Mouse (Mus musculus): ENCODE measurements around the gene Acot11. TPM values are rescaled to one million over a fixed set of nuclear protein-coding genes. Genes with fewer than 3 reads are reported as not detected.

The Acot11 gene
- total and polyA plus RNA-seq, 3 experiments: 16.4 to 48.6 (median 27.5) TPM

DNA sequence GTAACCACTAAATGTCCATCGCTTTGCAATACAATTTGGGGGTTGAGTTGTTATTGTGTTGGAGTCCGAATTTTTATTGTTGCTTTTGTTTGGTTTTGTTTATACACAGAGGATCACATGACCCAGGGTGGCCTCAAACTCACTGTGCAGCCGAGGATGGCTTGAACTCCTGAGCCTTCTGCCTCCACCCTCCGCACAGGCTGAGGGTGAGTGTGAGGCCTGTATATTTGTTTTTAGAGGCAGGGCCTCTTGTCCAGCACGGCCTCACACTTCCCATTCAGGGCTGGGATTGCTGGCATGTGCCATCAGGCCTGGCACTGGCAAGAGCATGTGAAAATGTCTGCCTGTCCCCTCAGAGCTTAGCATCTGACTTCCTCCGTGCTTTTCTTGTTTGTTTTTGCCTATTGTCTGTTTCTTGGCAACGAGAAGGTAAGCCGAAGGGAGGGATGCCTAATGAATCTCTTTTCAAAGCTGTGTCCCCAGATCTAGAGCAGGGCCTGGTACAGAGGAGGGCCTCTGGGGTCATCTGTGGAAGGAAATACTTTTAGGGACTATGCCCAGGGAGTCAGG is 99.6 kb downstream of the Acot11 start:
- H3K27me3 ChIP-seq (ENCODE audit: control insufficient read depth, insufficient read depth, low read length): no peaks in the 10 kb centered on the region
- TF ChIP-seq POLR2A (IDR thresholded peaks at IDR 0.05; ENCODE audit: insufficient read depth, low read depth, low read length): no peak
- H3K4me3 ChIP-seq: no peak overlapping the region
- no peak overlapping the region for H3K27ac ChIP-seq
- no peaks in the 10 kb centered on the region for H3K4me1 ChIP-seq (ENCODE audit: control insufficient read depth, insufficient read depth, low read length)
- WGBS: 54% methylated on average over 8 of the region's 8 CpGs
- intact Hi-C loops (cut with DNase I): no loop called here
- no peak overlapping the region for H3K9ac ChIP-seq (ENCODE audit: low read depth, low read length)
- H3K79me2 ChIP-seq (replicated peaks; ENCODE audit: control insufficient read depth, insufficient read depth, low read length): no peaks in the 10 kb centered on the region
- no peak for DNase-seq
- H3K36me3 ChIP-seq (ENCODE audit: control insufficient read depth, insufficient read depth, low read length): no peaks in the 10 kb centered on the region

DNA sequence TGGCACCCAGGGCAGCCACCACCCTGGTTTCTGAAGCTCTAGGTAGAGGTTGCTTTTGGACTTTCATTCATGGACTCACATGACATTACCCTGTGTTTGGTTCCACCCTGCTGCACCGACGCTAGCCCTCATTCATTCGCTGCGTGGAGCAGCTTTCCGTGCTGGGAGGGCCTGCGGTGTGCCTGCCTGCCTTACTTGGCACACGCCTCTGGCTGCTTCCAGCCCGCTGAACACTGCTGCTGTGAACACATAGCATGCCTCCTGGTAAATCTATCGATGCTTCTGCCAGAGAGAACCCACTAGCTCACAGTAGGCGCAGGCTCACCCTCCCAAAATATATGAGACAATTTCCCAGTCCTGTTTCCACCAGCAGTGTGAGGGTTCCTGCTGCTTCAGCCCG is 100.4 kb downstream of the Acot11 start:
- Histone ChIP-seq H3K36me3 (ENCODE audit: control insufficient read depth, insufficient read depth, low read length) (no peaks in the 10 kb centered on the region), H3K27ac (no peak overlapping the region), H3K79me2 (replicated peaks; ENCODE audit: control insufficient read depth, insufficient read depth, low read length) (no peaks in the 10 kb centered on the region), H3K9ac (ENCODE audit: low read depth, low read length) (no peak overlapping the region), H3K4me1 (ENCODE audit: control insufficient read depth, insufficient read depth, low read length) (no peaks in the 10 kb centered on the region), H3K27me3 (ENCODE audit: control insufficient read depth, insufficient read depth, low read length) (no peaks in the 10 kb centered on the region), H3K4me3 (no peak overlapping the region)
- no peak for DNase-seq
- intact Hi-C loops (cut with DNase I): no loop called here
- TF ChIP-seq CTCF (IDR thresholded peaks at IDR 0.05) (no peak), POLR2A (IDR thresholded peaks at IDR 0.05; ENCODE audit: insufficient read depth, low read depth, low read length) (no peak), EP300 (IDR thresholded peaks at IDR 0.05; ENCODE audit: insufficient read depth, low read depth, low read length) (no peak)
- WGBS: 41% methylated on average over 11 of the region's 11 CpGs

DNA sequence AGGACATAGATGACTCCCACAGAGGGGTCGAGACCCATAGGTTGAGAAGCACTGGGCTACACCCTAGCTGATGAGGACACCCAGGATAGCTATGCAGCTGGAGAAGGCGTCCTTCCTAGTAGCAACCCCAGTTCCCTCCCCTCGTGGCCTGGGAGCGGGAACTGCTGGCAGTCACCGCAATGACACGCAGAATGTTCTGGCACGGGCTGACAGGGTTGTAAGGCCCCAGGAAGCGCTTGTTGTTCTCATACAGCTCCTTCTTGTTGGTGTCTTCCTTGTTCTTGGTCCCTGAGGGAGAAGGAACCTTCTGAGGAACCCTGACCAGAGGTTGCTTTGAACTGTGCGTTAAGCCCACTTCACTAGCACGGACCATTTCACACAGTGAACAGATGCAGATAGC is 100.8 kb downstream of the Acot11 start:
- intact Hi-C loops (cut with DNase I): no loop called here
- Histone ChIP-seq H3K36me3 (ENCODE audit: control insufficient read depth, insufficient read depth, low read length) (no peaks in the 10 kb centered on the region), H3K79me2 (replicated peaks; ENCODE audit: control insufficient read depth, insufficient read depth, low read length) (no peaks in the 10 kb centered on the region), H3K9ac (ENCODE audit: low read depth, low read length) (no peak overlapping the region), H3K27me3 (ENCODE audit: control insufficient read depth, insufficient read depth, low read length) (no peaks in the 10 kb centered on the region), H3K27ac (no peak overlapping the region), H3K4me1 (ENCODE audit: control insufficient read depth, insufficient read depth, low read length) (no peaks in the 10 kb centered on the region), H3K4me3 (no peak overlapping the region)
- DNase-seq: no peak
- 71% methylated on average over 10 of the region's 10 CpGs for WGBS
- no peak for TF ChIP-seq EP300 (IDR thresholded peaks at IDR 0.05; ENCODE audit: insufficient read depth, low read depth, low read length)
- TF ChIP-seq CTCF (IDR thresholded peaks at IDR 0.05): no peak
- no peak for TF ChIP-seq POLR2A (IDR thresholded peaks at IDR 0.05; ENCODE audit: insufficient read depth, low read depth, low read length)

DNA sequence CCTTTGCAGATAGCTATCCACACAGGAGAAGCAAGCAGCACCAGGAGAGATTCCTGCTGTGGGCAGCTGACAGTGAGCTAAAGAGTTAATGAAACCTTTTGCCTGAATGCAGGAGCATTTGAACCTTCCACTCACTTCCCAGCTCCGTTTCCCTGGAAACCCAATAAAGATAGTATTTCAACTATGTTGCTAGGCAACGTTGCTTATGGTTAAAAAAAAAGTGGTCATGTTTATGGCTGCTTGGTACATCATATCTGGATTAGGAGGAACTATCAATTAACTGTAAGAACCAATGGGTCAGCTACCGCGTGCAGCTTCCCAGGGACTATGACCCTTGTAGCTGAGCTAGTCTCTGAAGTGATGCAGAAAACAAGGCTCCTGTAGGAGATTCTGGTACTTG is 104.0 kb downstream of the Acot11 start:
- Histone ChIP-seq H3K9ac (ENCODE audit: low read depth, low read length) (no peak overlapping the region), H3K27me3 (ENCODE audit: control insufficient read depth, insufficient read depth, low read length) (no peaks in the 10 kb centered on the region), H3K4me1 (ENCODE audit: control insufficient read depth, insufficient read depth, low read length) (no peaks in the 10 kb centered on the region), H3K27ac (no peak overlapping the region), H3K36me3 (ENCODE audit: control insufficient read depth, insufficient read depth, low read length) (no peaks in the 10 kb centered on the region), H3K4me3 (no peak overlapping the region), H3K79me2 (replicated peaks; ENCODE audit: control insufficient read depth, insufficient read depth, low read length) (no peaks in the 10 kb centered on the region)
- WGBS: 45% methylated on average over 4 of the region's 4 CpGs
- DNase-seq: no peak
- TF ChIP-seq EP300 (IDR thresholded peaks at IDR 0.05; ENCODE audit: insufficient read depth, low read depth, low read length): no peak
- no peak for TF ChIP-seq CTCF (IDR thresholded peaks at IDR 0.05)
- TF ChIP-seq POLR2A (IDR thresholded peaks at IDR 0.05; ENCODE audit: insufficient read depth, low read depth, low read length): no peak
- intact Hi-C loops (cut with DNase I): no loop called here

DNA sequence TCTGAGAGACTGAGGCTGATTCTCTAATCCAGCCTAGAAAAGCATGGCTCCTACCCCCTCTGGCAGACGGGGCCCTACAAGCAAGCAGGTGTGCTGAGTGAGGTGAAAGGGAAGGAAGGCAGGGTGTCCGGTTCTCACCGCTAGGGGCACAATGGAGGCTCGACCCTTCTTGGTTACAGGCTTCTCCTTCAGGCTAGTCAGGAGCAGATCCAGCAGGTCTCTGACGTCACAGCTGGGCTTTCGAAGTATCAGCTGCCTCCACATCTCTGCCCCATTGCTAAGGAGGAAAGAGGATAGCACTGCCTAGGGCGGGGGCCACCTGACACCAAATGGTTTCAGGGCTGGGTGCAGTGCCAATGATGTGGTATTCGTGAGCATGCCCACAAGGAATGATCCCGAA is 104.8 kb downstream of the Acot11 start:
- H3K4me1 ChIP-seq (ENCODE audit: control insufficient read depth, insufficient read depth, low read length): no peaks in the 10 kb centered on the region
- 23% methylated on average over 9 of the region's 9 CpGs for WGBS
- H3K79me2 ChIP-seq (replicated peaks; ENCODE audit: control insufficient read depth, insufficient read depth, low read length): no peaks in the 10 kb centered on the region
- no peak for TF ChIP-seq EP300 (IDR thresholded peaks at IDR 0.05; ENCODE audit: insufficient read depth, low read depth, low read length)
- TF ChIP-seq CTCF (IDR thresholded peaks at IDR 0.05): peak; percentile 49
- H3K9ac ChIP-seq (ENCODE audit: low read depth, low read length): no peak overlapping the region
- no peaks in the 10 kb centered on the region for H3K36me3 ChIP-seq (ENCODE audit: control insufficient read depth, insufficient read depth, low read length)
- no peak overlapping the region for H3K4me3 ChIP-seq
- H3K27ac ChIP-seq: no peak overlapping the region
- H3K27me3 ChIP-seq (ENCODE audit: control insufficient read depth, insufficient read depth, low read length): no peaks in the 10 kb centered on the region
- DNase-seq: no peak
- intact Hi-C loops (cut with DNase I): no loop called here

Other genes with a start within 250 kb of the Acot11 start
- 1 to 10 TPM; 1.4 to 4.0 TPM for gene Dhcr24, start 244.0 kb downstream of the Acot11 start, total RNA-seq (2021)
- 5.2 and 5.4 TPM in 2 replicates for gene Dhcr24, start 244.0 kb downstream of the Acot11 start, polyA plus RNA-seq (2012; rRNA removed)
- gene Lexm, start 187.8 kb downstream of the Acot11 start, total RNA-seq (2021): not detected
- gene Lexm, start 187.8 kb downstream of the Acot11 start, polyA plus RNA-seq (2012; rRNA removed): not detected in 2 replicates
- not detected for gene Ttc22, start 182.6 kb downstream of the Acot11 start, total RNA-seq (2021)
- 0.15 and 0.21 TPM in 2 replicates for gene Ttc22, start 182.6 kb downstream of the Acot11 start, polyA plus RNA-seq (2012; rRNA removed)
- gene Pars2, start 153.9 kb downstream of the Acot11 start, total RNA-seq (2021): 1 to 10 TPM; 4.9 to 5.9 TPM
- 6.7 and 11.5 TPM in 2 replicates for gene Pars2, start 153.9 kb downstream of the Acot11 start, polyA plus RNA-seq (2012; rRNA removed)
- gene Ttc4, start 126.1 kb downstream of the Acot11 start, total RNA-seq (2021): 10 to 100 TPM; 16.9 to 18.5 TPM
- 28.7 and 43.8 TPM in 2 replicates for gene Ttc4, start 126.1 kb downstream of the Acot11 start, polyA plus RNA-seq (2012; rRNA removed)
- under 1 TPM; 0.29 to 0.34 TPM for gene Mroh7, start 74.1 kb downstream of the Acot11 start, total RNA-seq (2021)
- 1.00 and 1.2 TPM in 2 replicates for gene Mroh7, start 74.1 kb downstream of the Acot11 start, polyA plus RNA-seq (2012; rRNA removed)
- gene Fam151a, start 71.1 kb downstream of the Acot11 start, total RNA-seq (2021): under 1 TPM; 0.23 to 0.31 TPM
- gene Fam151a, start 71.1 kb downstream of the Acot11 start, polyA plus RNA-seq (2012; rRNA removed): 0.31 and 0.41 TPM in 2 replicates
- gene Ssbp3, start 105.7 kb upstream of the Acot11 start, total RNA-seq (2021): 10 to 100 TPM; 37.3 to 39.0 TPM
- gene Ssbp3, start 105.7 kb upstream of the Acot11 start, polyA plus RNA-seq (2012; rRNA removed): 26.1 and 26.6 TPM in 2 replicates

Measured in heart, adult 2 months (tissue).